Mouse (Mus musculus) leukemia stem cell, adult 10-12 weeks (primary cell): ENCODE data around the gene Mylk. TPM values are rescaled to one million over a fixed set of nuclear protein-coding genes. Genes with fewer than 3 reads are reported as not detected.

ENCODE experiments used
- polyA plus RNA-seq: library from polyadenylated mRNA; stranded (reverse); fragments of >175 nt; gene quantifications from 2 replicates; pipeline ENCODE4 v1.2.3, GENCODE M21; 2012; ENCODE audit warnings: low replicate concordance

The Mylk gene
- polyA plus RNA-seq, result 1.7 and 2.5 TPM in 2 replicates

DNA sequence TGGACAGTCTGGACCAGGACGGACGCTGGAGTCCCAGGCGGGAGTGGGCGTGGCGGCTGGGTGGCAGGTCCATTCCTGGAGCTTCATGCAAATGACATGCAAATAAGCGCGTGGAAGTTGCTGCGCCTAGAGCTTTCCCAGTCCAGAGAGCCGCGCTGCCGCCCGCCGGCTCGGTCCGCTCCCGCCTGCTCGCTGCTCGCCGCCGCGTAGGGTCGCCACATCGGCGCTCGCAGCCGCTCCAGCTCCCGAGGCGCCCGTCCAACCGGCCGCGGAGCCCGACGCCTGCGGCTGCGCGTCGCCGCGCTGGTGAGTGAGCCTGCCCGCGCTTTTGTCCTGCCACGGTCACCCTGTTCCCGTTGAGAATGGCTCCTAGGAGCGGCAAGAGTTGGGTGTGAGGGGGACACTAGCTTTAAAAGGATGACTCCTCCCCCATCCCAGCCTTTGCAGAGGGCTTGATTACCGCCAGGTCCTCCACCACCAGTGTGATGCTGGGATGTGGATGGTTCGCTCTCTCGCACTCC is at the start of gene Mylk:
Gene Mylk, plus strand, starts transcription at position 146 of the 521 bp plus-strand sequence.

DNA sequence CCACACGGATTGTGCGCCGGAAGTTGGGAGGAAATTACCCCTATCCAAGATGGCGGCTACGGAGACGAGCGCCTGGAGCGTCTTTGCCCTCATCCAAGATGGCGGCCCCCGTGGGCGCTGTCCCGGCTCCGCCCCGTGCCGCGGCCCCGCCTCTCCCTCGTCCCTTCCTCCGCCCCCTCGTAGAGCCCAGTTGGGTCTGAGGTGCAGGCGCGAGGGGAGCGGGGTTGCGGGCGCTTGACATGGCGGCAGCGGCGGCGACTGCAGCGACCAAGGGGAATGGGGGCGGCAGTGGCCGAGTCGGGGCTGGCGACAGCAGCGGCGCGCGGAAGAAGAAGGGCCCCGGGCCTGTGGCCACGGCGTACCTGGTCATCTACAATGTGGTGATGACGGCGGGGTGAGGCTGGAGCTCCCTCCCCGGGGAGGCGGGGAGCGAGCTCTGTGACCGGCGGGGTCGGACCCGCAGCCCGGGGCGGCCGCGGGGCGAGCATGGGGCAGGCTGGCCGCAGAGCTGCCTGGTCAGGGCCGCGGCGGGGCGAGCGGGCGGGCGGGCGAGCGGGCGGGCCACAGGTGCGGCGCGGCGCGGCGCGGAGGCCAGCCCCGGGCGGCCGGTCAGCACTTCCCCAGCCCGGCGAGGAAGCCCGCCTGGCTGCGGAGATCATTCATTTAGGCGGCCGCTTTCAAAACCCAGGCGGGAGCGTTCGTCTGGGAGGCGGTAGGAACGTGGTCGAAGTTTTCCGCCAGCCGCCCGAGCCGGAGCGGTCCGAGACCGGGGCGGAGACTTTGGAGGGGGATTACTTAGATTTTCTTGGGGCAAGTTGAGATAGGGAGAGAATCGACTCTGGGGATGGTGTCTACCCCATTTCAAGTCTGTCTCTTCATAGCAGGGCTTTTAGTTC is 277.5 kb downstream of the Mylk start, which contains the start of gene Hacd2:
Gene Hacd2, plus strand, starts transcription at position 187 of the 896 bp plus-strand sequence.

Other genes with a start within 250 kb of the Mylk start
- 3.0 and 4.2 TPM in 2 replicates for gene Kalrn, start 171.7 kb upstream of the Mylk start, polyA plus RNA-seq
- gene Ropn1, start 95.3 kb upstream of the Mylk start, polyA plus RNA-seq, result not detected in 2 replicates
- 0.66 TPM in 1 of 2 replicates, not detected in the other for gene Ccdc14, start 54.6 kb upstream of the Mylk start, polyA plus RNA-seq